ENCODE assay signal across 8 mouse cellular contexts in genomic region chr6:85334251-85334650, GRCm38 (mm10). TPM values are rescaled to one million over a fixed set of nuclear protein-coding genes. Genes with fewer than 3 reads are reported as not detected.
DNase-seq lines count a peak whose midpoint lies in the region; ATAC-seq lines count a peak whose summit lies in the region.

No protein-coding gene starts in this region.

- no peak overlapping the region for H3K27ac ChIP-seq in kidney, embryonic 14.5 days (ENCODE audit: low read depth, low read length)
- no peak overlapping the region for H3K27ac ChIP-seq in hindbrain, embryonic 14.5 days
- peak overlapping the region; percentile 94; the same call in 1 of the 2 replicates for H3K27ac ChIP-seq in midbrain, embryonic 16.5 days (ENCODE audit: low read length)

- peak overlapping the region; percentile 74; the same call in 1 of the 2 replicates for H3K4me3 ChIP-seq in kidney, embryonic 14.5 days (ENCODE audit: low read length)
- no peak overlapping the region for H3K4me3 ChIP-seq in hindbrain, embryonic 14.5 days (replicated peaks; ENCODE audit: low read length)
- H3K4me3 ChIP-seq in midbrain, embryonic 16.5 days (ENCODE audit: low read depth, low read length): peak overlapping the region; percentile 67; the same call in 1 of the 2 replicates

- no peak for ATAC-seq in cerebellum, adult (ENCODE audit: insufficient number of reproducible peaks, low FRiP score, low TSS enrichment)
- no peak for ATAC-seq in kidney, embryonic 14.5 days (ENCODE audit: low FRiP score, low TSS enrichment)
- ATAC-seq in hindbrain, embryonic 14.5 days (ENCODE audit: low FRiP score): no peak
- no peak for ATAC-seq in midbrain, embryonic 16.5 days

- peak; percentile 60 for DNase-seq in cerebellum, adult 9-11 months
- no peak for DNase-seq in kidney, postnatal 10 days
- DNase-seq in hindbrain, embryonic 14.5 days (ENCODE audit: low spot score): no peak
- no peak for DNase-seq in frontal cortex, postnatal 25 days (ENCODE audit: low spot score in 2 of 2)
- no peak for DNase-seq in adrenal gland, adult (ENCODE audit: inconsistent age in 2 of 2, low spot score in 1 of 2)

- H3K9me3 ChIP-seq in kidney, embryonic 14.5 days (ENCODE audit: control insufficient read depth, low read length): no peaks in the 10 kb centered on the region
- H3K9me3 ChIP-seq in hindbrain, embryonic 14.5 days (ENCODE audit: control insufficient read depth, low read length): no peaks in the 10 kb centered on the region
- H3K9me3 ChIP-seq in midbrain, embryonic 16.5 days (replicated peaks; ENCODE audit: control insufficient read depth, low read length, poor library complexity, severe bottlenecking): no peaks in the 10 kb centered on the region

- H3K4me1 ChIP-seq in kidney, embryonic 14.5 days (ENCODE audit: control insufficient read depth, insufficient read depth, low read length): peaks cover 7% of the 10 kb centered on the region; the same call in 1 of the 2 replicates
- H3K4me1 ChIP-seq in hindbrain, embryonic 14.5 days (replicated peaks; ENCODE audit: control insufficient read depth, insufficient read depth, low read length): peaks cover 8% of the 10 kb centered on the region; the same call in 1 of the 2 replicates
- peaks cover 4% of the 10 kb centered on the region; the same call in 1 of the 2 replicates for H3K4me1 ChIP-seq in midbrain, embryonic 16.5 days (ENCODE audit: control insufficient read depth, insufficient read depth, low read length)

- H3K36me3 ChIP-seq in kidney, embryonic 14.5 days (ENCODE audit: control insufficient read depth, insufficient read depth, low read length): no peaks in the 10 kb centered on the region
- H3K36me3 ChIP-seq in hindbrain, embryonic 14.5 days (replicated peaks; ENCODE audit: control insufficient read depth, insufficient read depth): 0 out of 2 replicates have a peak, but pooled peaks cover 9% of the 10 kb centered on the region
- H3K36me3 ChIP-seq in midbrain, embryonic 16.5 days (ENCODE audit: control insufficient read depth, insufficient read depth, low read length): peaks cover 8% of the 10 kb centered on the region

- no peaks in the 10 kb centered on the region for H3K27me3 ChIP-seq in kidney, embryonic 14.5 days (ENCODE audit: control insufficient read depth, insufficient read depth, low read length)
- H3K27me3 ChIP-seq in hindbrain, embryonic 14.5 days (ENCODE audit: control insufficient read depth, insufficient read depth, low read length): no peaks in the 10 kb centered on the region
- H3K27me3 ChIP-seq in midbrain, embryonic 16.5 days (ENCODE audit: control insufficient read depth, insufficient read depth, low read depth, low read length): no peaks in the 10 kb centered on the region

- peak overlapping the region; percentile 96; the same call in 1 of the 2 replicates for H3K4me2 ChIP-seq in kidney, embryonic 14.5 days (replicated peaks; ENCODE audit: low read depth, low read length)
- peak overlapping the region; percentile 94 for H3K4me2 ChIP-seq in hindbrain, embryonic 14.5 days (replicated peaks)
- H3K4me2 ChIP-seq in midbrain, embryonic 16.5 days (ENCODE audit: low read length): peak overlapping the region; percentile 98; the same call in 1 of the 2 replicates

- no peak overlapping the region for H3K9ac ChIP-seq in kidney, embryonic 14.5 days (ENCODE audit: low read depth, low read length)
- no peak overlapping the region for H3K9ac ChIP-seq in hindbrain, embryonic 14.5 days
- H3K9ac ChIP-seq in midbrain, embryonic 16.5 days (ENCODE audit: low read depth, low read length): no peak overlapping the region

RNA-seq across cellular contexts. Expression of gene Sfxn5, which starts 1.0 kb away (rescaled TPM):
- polyA plus RNA-seq in kidney, embryonic 14.5 days (2014; fragmentation: Nextera tagmentation; extraction: Ambion mirVana): 9.3 and 11.9 TPM in 2 replicates
- 27.8 and 30.4 TPM in 2 replicates for polyA plus RNA-seq in hindbrain, embryonic 14.5 days (2014; fragmentation: Nextera tagmentation; extraction: Ambion mirVana)
- 27.6 and 41.3 TPM in 2 replicates for polyA plus RNA-seq in midbrain, embryonic 16.5 days (2015; fragmentation: Nextera tagmentation; extraction: Ambion mirVana)

RNA-seq across cellular contexts. Expression of gene Rab11fip5, which starts 40.2 kb away (rescaled TPM):
- polyA plus RNA-seq in kidney, embryonic 14.5 days (2014; fragmentation: Nextera tagmentation; extraction: Ambion mirVana): 7.7 and 9.0 TPM in 2 replicates
- 21.3 and 24.6 TPM in 2 replicates for polyA plus RNA-seq in hindbrain, embryonic 14.5 days (2014; fragmentation: Nextera tagmentation; extraction: Ambion mirVana)
- 20.2 and 21.1 TPM in 2 replicates for polyA plus RNA-seq in midbrain, embryonic 16.5 days (2015; fragmentation: Nextera tagmentation; extraction: Ambion mirVana)
